Comparison of ENCODE assay signal across 28 mouse cellular contexts in the genomic region with DNA sequence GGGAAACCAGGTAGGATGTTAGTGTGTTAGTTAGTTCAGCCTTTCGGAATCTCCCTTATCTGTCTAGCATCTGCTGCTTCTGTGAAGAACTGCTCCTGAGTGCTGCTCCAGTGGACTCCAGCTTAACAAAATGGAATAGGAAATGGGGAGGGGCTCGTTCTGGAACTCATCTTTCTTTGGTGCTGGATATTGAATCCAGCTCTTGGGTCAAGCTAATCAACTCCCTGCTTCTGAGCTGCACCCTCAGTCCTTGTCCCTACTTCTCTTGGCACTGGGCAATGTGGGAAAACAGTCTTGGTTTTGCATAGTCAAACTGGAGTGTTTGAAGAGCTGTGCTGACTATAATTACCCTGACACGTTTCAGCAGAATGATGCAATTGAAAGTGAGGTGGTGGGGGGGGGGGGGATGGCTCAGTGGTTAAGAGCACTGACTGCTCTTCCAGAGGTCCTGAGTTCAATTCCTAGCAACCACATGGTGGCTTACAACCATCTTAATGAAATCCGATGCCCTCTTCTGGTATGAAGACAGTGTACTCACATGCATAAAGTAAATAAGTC. TPM values are rescaled to one million over a fixed set of nuclear protein-coding genes. Genes with fewer than 3 reads are reported as not detected.
DNase-seq lines count a peak whose midpoint lies in the region; ATAC-seq and TF ChIP-seq lines count a peak whose summit lies in the region.
"Had no signal": no experiment of that assay in that cellular context is flagged by ENCODE, and none has a peak within 500 bp of the region (broad histone marks: within the 10 kb centered on the region; RNA-seq: fewer than 3 reads in every experiment).

No protein-coding gene starts in this region.

- no peak; the same call in 1 of the 2 replicates for TF ChIP-seq POLR2A in CH12.LX (IDR thresholded peaks at IDR 0.05; ENCODE audit: low read depth, low read length)

- no peaks in the 10 kb centered on the region for H3K9me3 ChIP-seq in heart, embryonic 14.5 days (ENCODE audit: control insufficient read depth, low read length)
- H3K9me3 ChIP-seq in kidney, embryonic 16.5 days (ENCODE audit: low read length), result no peaks in the 10 kb centered on the region
- no peaks in the 10 kb centered on the region for H3K9me3 ChIP-seq in CH12.LX (replicated peaks; ENCODE audit: low read length)
- no peaks in the 10 kb centered on the region for H3K9me3 ChIP-seq in intestine, postnatal 0 days (ENCODE audit: control insufficient read depth)
- H3K9me3 ChIP-seq: hindbrain, embryonic 13.5 days; limb, embryonic 12.5 days; liver, embryonic 15.5 days; lung, embryonic 15.5 days; midbrain, embryonic 13.5 days had no signal

- no peaks in the 10 kb centered on the region for H3K27me3 ChIP-seq in heart, embryonic 14.5 days (ENCODE audit: control insufficient read depth, insufficient read depth, low read length)
- no peaks in the 10 kb centered on the region for H3K27me3 ChIP-seq in kidney, embryonic 16.5 days (ENCODE audit: insufficient read depth, low read length)
- no peaks in the 10 kb centered on the region for H3K27me3 ChIP-seq in CH12.LX (replicated peaks)
- H3K27me3 ChIP-seq in intestine, postnatal 0 days (replicated peaks; ENCODE audit: control insufficient read depth, insufficient read depth, low read length), result no peaks in the 10 kb centered on the region
- H3K27me3 ChIP-seq: hindbrain, embryonic 13.5 days; limb, embryonic 12.5 days; liver, embryonic 15.5 days; lung, embryonic 15.5 days; midbrain, embryonic 13.5 days had no signal

- H3K9ac ChIP-seq in heart, embryonic 14.5 days (ENCODE audit: low read length), result peak overlapping the region; percentile 21; the same call in 1 of the 2 replicates
- H3K9ac ChIP-seq in kidney, embryonic 16.5 days (replicated peaks; ENCODE audit: low read length), result no peak overlapping the region
- H3K9ac ChIP-seq in CH12.LX (ENCODE audit: insufficient read depth, low read depth), result peak overlapping the region; percentile 39
- H3K9ac ChIP-seq in intestine, postnatal 0 days (ENCODE audit: low read depth, low read length), result no peak overlapping the region
- H3K9ac ChIP-seq: hindbrain, embryonic 13.5 days; limb, embryonic 12.5 days; liver, embryonic 15.5 days; lung, embryonic 15.5 days; midbrain, embryonic 13.5 days had no signal

- dilution Hi-C loops in CH12.LX (cut with MboI; ENCODE audit: extremely low pct_ligation_motif_present, extremely low pct_unique_long_range_greater_than_20kb, low sequenced_read_pairs), result no loop called here

- H3K27ac ChIP-seq in heart, embryonic 14.5 days (replicated peaks in 1 of 2; ENCODE audit: control insufficient read depth in 1 of 2, insufficient read depth in 1 of 2, low read depth in 2 of 2, low read length in 2 of 2), result no peak overlapping the region
- no peak overlapping the region for H3K27ac ChIP-seq in kidney, embryonic 16.5 days (ENCODE audit: low read length)
- H3K27ac ChIP-seq in CH12.LX (ENCODE audit: insufficient read depth, low read depth), result peak overlapping the region; percentile 98
- H3K27ac ChIP-seq in intestine, postnatal 0 days (ENCODE audit: low read depth, low read length), result no peak overlapping the region
- H3K27ac ChIP-seq: hindbrain, embryonic 13.5 days; limb, embryonic 12.5 days; liver, embryonic 15.5 days; lung, embryonic 15.5 days; macrophage; midbrain, embryonic 13.5 days had no signal

- peak overlapping the region in 1 of 2 experiments; percentile 14; a peak in 1 of 4 replicates for H3K4me3 ChIP-seq in heart, embryonic 14.5 days (ENCODE audit: control insufficient read depth in 1 of 2, insufficient read depth in 1 of 2, low read depth in 1 of 2, low read length in 2 of 2)
- no peak overlapping the region for H3K4me3 ChIP-seq in kidney, embryonic 16.5 days (ENCODE audit: low read length)
- H3K4me3 ChIP-seq in CH12.LX (replicated peaks in 1 of 3; ENCODE audit: low read depth in 2 of 3, low read length in 2 of 3, poor library complexity in 1 of 3), result peak overlapping the region in 1 of 3 experiments; percentile 23
- H3K4me3 ChIP-seq in intestine, postnatal 0 days (ENCODE audit: low read depth, low read length), result no peak overlapping the region
- H3K4me3 ChIP-seq: erythroblast, embryonic 14.5 days; hindbrain, embryonic 13.5 days; limb, embryonic 12.5 days; liver, embryonic 15.5 days; lung, embryonic 15.5 days; midbrain, embryonic 13.5 days had no signal

- in situ Hi-C loops in CH12.LX (cut with MboI; ENCODE audit: low pct_ligation_motif_present, low pct_unique_long_range_greater_than_20kb, low sequenced_read_pairs), result no loop called here

- no peak for ATAC-seq in heart, embryonic 14.5 days (ENCODE audit: insufficient number of reproducible peaks, insufficient read depth, low FRiP score, low read depth)
- no peak for ATAC-seq in kidney, embryonic 16.5 days (ENCODE audit: low FRiP score, low TSS enrichment)
- no peak for ATAC-seq in granulocyte monocyte progenitor cell, adult 5-6 weeks (replicated peaks; ENCODE audit: poor library complexity, severe bottlenecking)
- no peak for ATAC-seq in intestine, postnatal 0 days
- ATAC-seq: activated CD4-positive, CD25-positive, alpha-beta regulatory T cell, adult 4 months; forebrain, embryonic 16.5 days; intestine, embryonic 16.5 days; midbrain, embryonic 13.5 days had no signal

- peak overlapping the region; percentile 29 for H3K4me2 ChIP-seq in heart, embryonic 14.5 days (ENCODE audit: low read length)
- H3K4me2 ChIP-seq in kidney, embryonic 16.5 days (replicated peaks; ENCODE audit: low read depth, low read length), result 0 out of 2 replicates have a peak overlapping the region, but pooled peaks have one; percentile 8
- H3K4me2 ChIP-seq in CH12.LX (ENCODE audit: insufficient read depth, low read depth, poor library complexity, severe bottlenecking), result peak overlapping the region; percentile 37
- H3K4me2 ChIP-seq in intestine, postnatal 0 days (replicated peaks; ENCODE audit: low read depth), result no peak overlapping the region
- H3K4me2 ChIP-seq: hindbrain, embryonic 13.5 days; limb, embryonic 12.5 days; liver, embryonic 15.5 days; lung, embryonic 15.5 days; midbrain, embryonic 13.5 days had no signal

- H3K4me1 ChIP-seq in heart, embryonic 14.5 days (ENCODE audit: control insufficient read depth in 2 of 2, insufficient read depth in 2 of 2, low read length in 2 of 2), result peaks cover 20 to 37% of the 10 kb centered on the region in 2 experiments
- H3K4me1 ChIP-seq in kidney, embryonic 16.5 days (ENCODE audit: insufficient read depth, low read length), result peaks cover 16% of the 10 kb centered on the region; the same call in 1 of the 2 replicates
- H3K4me1 ChIP-seq in CH12.LX (ENCODE audit: control insufficient read depth in 1 of 2, insufficient read depth in 2 of 2), result peaks cover 67 to 99% of the 10 kb centered on the region in 2 experiments
- no peaks in the 10 kb centered on the region for H3K4me1 ChIP-seq in intestine, postnatal 0 days (replicated peaks; ENCODE audit: control insufficient read depth, insufficient read depth, low read length)

- no peak for TF ChIP-seq RAD21 in CH12.LX (IDR thresholded peaks at IDR 0.05; ENCODE audit: low read depth, low read length)

- no peaks in the 10 kb centered on the region for H3K36me3 ChIP-seq in heart, embryonic 14.5 days (ENCODE audit: control insufficient read depth, insufficient read depth, low read length)
- no peaks in the 10 kb centered on the region for H3K36me3 ChIP-seq in kidney, embryonic 16.5 days (ENCODE audit: insufficient read depth, low read length)
- peaks cover 15 to 70% of the 10 kb centered on the region in 2 experiments for H3K36me3 ChIP-seq in CH12.LX (replicated peaks in 1 of 2; ENCODE audit: control insufficient read depth in 1 of 2, insufficient read depth in 1 of 2, low read length in 1 of 2)
- no peaks in the 10 kb centered on the region for H3K36me3 ChIP-seq in intestine, postnatal 0 days (ENCODE audit: control insufficient read depth, insufficient read depth)
- H3K36me3 ChIP-seq: hindbrain, embryonic 13.5 days; liver, embryonic 15.5 days; lung, embryonic 15.5 days; midbrain, embryonic 13.5 days had no signal

- TF ChIP-seq EP300 in CH12.LX (IDR thresholded peaks at IDR 0.05; ENCODE audit: low read length), result peak; percentile 65

- 66% methylated on average over 4 of the region's 4 CpGs for WGBS in heart, embryonic 14.5 days
- 74% methylated on average over 4 of the region's 4 CpGs for WGBS in kidney, embryonic 16.5 days
- 66% methylated on average over 4 of the region's 4 CpGs for WGBS in intestine, postnatal 0 days

- peaks cover 91% of the 10 kb centered on the region for H3K79me2 ChIP-seq in CH12.LX (replicated peaks; ENCODE audit: control insufficient read depth, extremely low read depth, insufficient read depth, poor library complexity, severe bottlenecking)

- TF ChIP-seq CTCF in CH12.LX (conservative IDR thresholded peaks at IDR 0.05 in 1 of 2, IDR thresholded peaks at IDR 0.05 in 1 of 2; ENCODE audit: low read depth in 2 of 2, low read length in 2 of 2), result no peak
- no peak for TF ChIP-seq CTCF in intestine, postnatal 0 days (IDR thresholded peaks at IDR 0.05; ENCODE audit: low read depth)

- DNase-seq in heart, adult 18-20 months, result no peak
- DNase-seq in kidney, postnatal 14 days, result no peak
- peak; percentile 76 for DNase-seq in A20 (ENCODE audit: low read depth, low spot score)
- no peak for DNase-seq in CH12.LX (ENCODE audit: extremely low read depth)
- DNase-seq: adrenal gland, adult 2 months; adrenal gland, postnatal 36 days; B cell, adult 2 months; cerebellum, adult 2 months; cerebellum, postnatal 14 days; gastrocnemius, postnatal 10 days; heart, postnatal 4 days; kidney, postnatal 4 days; right cerebral cortex, postnatal 14 days; thymus, postnatal 4 days had no signal

TF ChIP-seq in CH12.LX, 34 proteins besides CTCF, POLR2A, EP300 and RAD21 (continues in another document):
- TF ChIP-seq MAX (IDR thresholded peaks at IDR 0.05; ENCODE audit: low read length), result peak; percentile 35; the same call in 1 of the 2 replicates
- TF ChIP-seq IRF4 (IDR thresholded peaks at IDR 0.05; ENCODE audit: low read depth, low read length), result peak; percentile 63
- TF ChIP-seq CHD1 (IDR thresholded peaks at IDR 0.05; ENCODE audit: low read depth, low read length), result no peak
- peak; percentile 33; the same call in 1 of the 2 replicates for TF ChIP-seq MXI1 (IDR thresholded peaks at IDR 0.05; ENCODE audit: low read depth, low read length)
- no peak; the same call in 1 of the 2 replicates for TF ChIP-seq TCF12 (IDR thresholded peaks at IDR 0.05; ENCODE audit: low read depth, low read length)
- TF ChIP-seq JUN (IDR thresholded peaks at IDR 0.05; ENCODE audit: insufficient read depth, low read depth, low read length), result no peak

RNA-seq across cellular contexts. Expression of gene Rapgef1, which starts 25.6 kb away (rescaled TPM):
- 12.6 and 14.5 TPM in 2 replicates for polyA plus RNA-seq in heart, embryonic 14.5 days (2014; fragmentation: Nextera tagmentation; extraction: Ambion mirVana)
- total RNA-seq in heart, adult 18-20 months (2021), result 100 to 1,000 TPM in 1 of 2 experiments, 10 to 100 TPM in 1; 100.0 to 108 TPM
- polyA plus RNA-seq in kidney, embryonic 16.5 days (2015; fragmentation: Nextera tagmentation; extraction: Ambion mirVana), result 13.3 and 13.6 TPM in 2 replicates
- total RNA-seq in CH12.LX (2012; rRNA removed), result 149 and 185 TPM in 2 replicates
- total RNA-seq in CH12.LX (2014; rRNA removed), result 84.0 and 86.5 TPM in 2 replicates
- polyA plus RNA-seq in CH12.LX (2012; ENCODE audit: insufficient read length, low read depth), result 143 and 170 TPM in 2 replicates
- total RNA-seq in granulocyte monocyte progenitor cell, adult 5-6 weeks (2014; fragmentation: Nextera tagmentation), result 29.6 and 31.9 TPM in 2 replicates
- total RNA-seq in granulocyte monocyte progenitor cell, adult 5-6 weeks (2017), result 16.7 and 21.9 TPM in 2 replicates
- 6.1 and 6.3 TPM in 2 replicates for polyA plus RNA-seq in intestine, postnatal 0 days (2015; fragmentation: Nextera tagmentation; extraction: Ambion mirVana)

Comparison
In these comparisons a context has a peak if more than half of its experiments do, and no peak if none do; other contexts are left out.
1. H3K9ac ChIP-seq: peak in heart, embryonic 14.5 days (single experiment) and CH12.LX (single experiment); none in kidney, embryonic 16.5 days (single experiment) and intestine, postnatal 0 days (single experiment).